Mouse (Mus musculus) MEL (cell line): Measurements from ENCODE around the gene Anapc11.

Experiments used
- CHD2 ChIP-seq: IDR thresholded peaks from 2 replicates; pipeline ENCODE4 v1.6.1; 2011; ENCODE audit warnings: low read length, improper control_type of control experiment
- CTCF ChIP-seq, 3 experiments: IDR thresholded peaks in 2 of 3; conservative IDR thresholded peaks in 1 of 3; 2 replicates each; pipeline ENCODE4 v1.5.1; 2011 to 2012; ENCODE audit warnings: low read length in 3 of 3, low read depth in 2 of 3, mild to moderate bottlenecking in 2 of 3, improper control_type of control experiment in 1 of 3, inconsistent platforms in 1 of 3, mixed read lengths in 1 of 3, moderate library complexity in 1 of 3; ENCODE audit not compliant: control insufficient read depth in 1 of 3, insufficient read depth in 1 of 3, poor library complexity in 1 of 3, severe bottlenecking in 1 of 3
- EP300 ChIP-seq, 2 experiments: IDR thresholded peaks; 2 replicates each; pipeline ENCODE4 v1.6.1; 2011; ENCODE audit warnings: improper control_type of control experiment in 2 of 2, low read length in 2 of 2, low read depth in 1 of 2, mild to moderate bottlenecking in 1 of 2
- GATA1 ChIP-seq: IDR thresholded peaks from 2 replicates; pipeline ENCODE4 v1.6.1; 2011; ENCODE audit warnings: low read depth, low read length, improper control_type of control experiment
- HCFC1 ChIP-seq: IDR thresholded peaks from 2 replicates; pipeline ENCODE4 v1.6.1; 2012; ENCODE audit warnings: low read depth, mild to moderate bottlenecking, inconsistent platforms, low read length, improper control_type of control experiment, moderate library complexity
- MXI1 ChIP-seq: IDR thresholded peaks from 2 replicates; pipeline ENCODE4 v1.6.1; 2011; ENCODE audit warnings: mild to moderate bottlenecking, low read depth, low read length, improper control_type of control experiment
- POLR2A ChIP-seq, 2 experiments: IDR thresholded peaks; 2 replicates each; pipeline ENCODE4 v1.6.1; 2011 to 2012; ENCODE audit warnings: low read length in 2 of 2, mild to moderate bottlenecking in 2 of 2, control low read depth in 1 of 2, improper control_type of control experiment in 1 of 2, low read depth in 1 of 2, moderate library complexity in 1 of 2; ENCODE audit not compliant: control insufficient read depth in 1 of 2, insufficient read depth in 1 of 2, poor library complexity in 1 of 2
- RAD21 ChIP-seq: IDR thresholded peaks from 2 replicates; pipeline ENCODE4 v1.6.1; 2011; ENCODE audit warnings: mild to moderate bottlenecking, low read depth, low read length, improper control_type of control experiment
- SMC3 ChIP-seq: IDR thresholded peaks from 2 replicates; pipeline ENCODE4 v1.6.1; 2011; ENCODE audit warnings: low read depth, low read length, improper control_type of control experiment
- TAL1 ChIP-seq: IDR thresholded peaks from 2 replicates; pipeline ENCODE4 v1.6.1; 2012; ENCODE audit warnings: mild to moderate bottlenecking, inconsistent platforms, low read length, moderate library complexity, mixed read lengths

- TF ChIP-seq GATA1 = no peak
- no peak for TF ChIP-seq POLR2A (IDR thresholded peaks at IDR 0.05; ENCODE audit: control insufficient read depth in 1 of 2, insufficient read depth in 1 of 2, low read depth in 1 of 2, low read length in 2 of 2, poor library complexity in 1 of 2)
- no peak for TF ChIP-seq CTCF (IDR thresholded peaks at IDR 0.05 in 2 of 3, conservative IDR thresholded peaks at IDR 0.05 in 1 of 3; ENCODE audit: control insufficient read depth in 1 of 3, insufficient read depth in 1 of 3, low read depth in 2 of 3, low read length in 3 of 3, poor library complexity in 1 of 3, severe bottlenecking in 1 of 3)
- no peak for TF ChIP-seq CHD2
- no peak for TF ChIP-seq HCFC1
- no peak for TF ChIP-seq RAD21
- TF ChIP-seq MXI1 = no peak
- TF ChIP-seq EP300 (IDR thresholded peaks at IDR 0.05; ENCODE audit: low read depth in 1 of 2, low read length in 2 of 2) = no peak
- no peak for TF ChIP-seq TAL1
- no peak for TF ChIP-seq SMC3
Measured at GRCm38 (mm10) chr11:120618619-120619535, 20.7 kb downstream of the Anapc11 start.
